Mouse (Mus musculus): ENCODE results near the gene Pdk1. TPM values are rescaled to one million over a fixed set of nuclear protein-coding genes. Genes with fewer than 3 reads are reported as not detected.

The Pdk1 gene
- total and polyA plus RNA-seq, 3 experiments = 12.2 to 56.1 TPM; not detected in 1

DNA sequence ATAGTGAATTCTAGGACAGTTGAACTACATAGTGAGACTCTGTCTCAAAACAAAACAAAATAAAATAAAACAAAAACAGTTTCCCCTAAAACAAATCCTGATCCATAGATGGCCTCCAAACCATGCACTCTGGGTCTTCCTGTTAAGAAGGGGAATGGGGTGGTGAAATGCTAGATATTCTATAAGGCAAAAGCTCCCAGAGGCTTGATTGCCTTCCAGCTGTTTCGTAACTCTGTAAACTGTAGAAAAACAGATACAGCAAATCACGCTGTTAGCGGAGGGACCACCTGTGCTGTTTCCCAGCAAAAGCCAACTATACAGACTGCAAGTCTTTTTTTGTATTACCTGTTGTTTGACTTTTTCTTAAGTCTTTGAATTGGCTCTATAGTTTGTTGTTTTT, 6.0 kb upstream of the Pdk1 start:
- no peak overlapping the region for H3K4me3 ChIP-seq (ENCODE audit: control insufficient read depth in 1 of 2, insufficient read depth in 1 of 2, low read depth in 2 of 2, low read length in 2 of 2)
- peaks cover 0 to 3% of the 10 kb centered on the region in 2 experiments; a peak in 2 of 4 replicates for H3K4me1 ChIP-seq (ENCODE audit: control insufficient read depth in 1 of 2, insufficient read depth in 2 of 2, low read length in 2 of 2)
- peaks cover 0 to 5% of the 10 kb centered on the region in 2 experiments; a peak in 2 of 4 replicates for H3K36me3 ChIP-seq (ENCODE audit: control insufficient read depth in 1 of 2, insufficient read depth in 2 of 2, low read length in 2 of 2)
- no peaks in the 10 kb centered on the region for H3K9me3 ChIP-seq (replicated peaks; ENCODE audit: insufficient read depth, low read length)
- H3K9ac ChIP-seq (ENCODE audit: control insufficient read depth, low read depth, low read length, poor library complexity, severe bottlenecking) = no peak overlapping the region
- TF ChIP-seq KAT2A (conservative IDR thresholded peaks at IDR 0.05; ENCODE audit: low read depth, low read length) = no peak
- TF ChIP-seq MAX (IDR thresholded peaks at IDR 0.05; ENCODE audit: low read length) = no peak
- TF ChIP-seq MYC (IDR thresholded peaks at IDR 0.05; ENCODE audit: low read depth, low read length) = no peak
- TF ChIP-seq TAL1 (IDR thresholded peaks at IDR 0.05; ENCODE audit: low read length) = no peak
- TF ChIP-seq ETS1 (IDR thresholded peaks at IDR 0.05; ENCODE audit: low read depth, low read length) = no peak
- no peak for TF ChIP-seq MAZ (IDR thresholded peaks at IDR 0.05; ENCODE audit: low read depth, low read length)
- no peak for TF ChIP-seq JUND (IDR thresholded peaks at IDR 0.05; ENCODE audit: low read depth, low read length)
- TF ChIP-seq ZC3H11A (IDR thresholded peaks at IDR 0.05; ENCODE audit: low read depth, low read length) = no peak
- TF ChIP-seq TCF12 (IDR thresholded peaks at IDR 0.05; ENCODE audit: low read depth, low read length) = no peak
- no peak for TF ChIP-seq MXI1 (IDR thresholded peaks at IDR 0.05; ENCODE audit: low read depth, low read length)
- TF ChIP-seq MYB (IDR thresholded peaks at IDR 0.05; ENCODE audit: low read depth, low read length) = no peak
- no peak for TF ChIP-seq RAD21 (IDR thresholded peaks at IDR 0.05; ENCODE audit: low read depth, low read length)
- TF ChIP-seq POLR2AphosphoS5 (IDR thresholded peaks at IDR 0.05; ENCODE audit: borderline replicate concordance, low read depth, low read length) = no peak
- TF ChIP-seq UBTF (IDR thresholded peaks at IDR 0.05; ENCODE audit: borderline replicate concordance, insufficient read depth, low read depth, low read length) = no peak
- no peak overlapping the region for H3K27ac ChIP-seq (ENCODE audit: control insufficient read depth, low read depth, low read length)
- peaks cover 2% of the 10 kb centered on the region in 2 experiments; a peak in 2 of 4 replicates for H3K27me3 ChIP-seq (ENCODE audit: control insufficient read depth in 1 of 2, insufficient read depth in 2 of 2, low read length in 2 of 2)
- DNase-seq (ENCODE audit: low read depth, low spot score) = no peak
- H3K79me2 ChIP-seq (ENCODE audit: control insufficient read depth, insufficient read depth, low read length, poor library complexity) = no peaks in the 10 kb centered on the region

GRCm38 (mm10) chr2:71867480-71867879, 5.5 kb upstream of the Pdk1 start:
- TF ChIP-seq MYC (IDR thresholded peaks at IDR 0.05; ENCODE audit: low read depth, low read length) (no peak), JUND (IDR thresholded peaks at IDR 0.05; ENCODE audit: low read depth, low read length) (no peak), KAT2A (conservative IDR thresholded peaks at IDR 0.05; ENCODE audit: low read depth, low read length) (no peak), POLR2AphosphoS2 (IDR thresholded peaks at IDR 0.05; ENCODE audit: low read length) (no peak), HCFC1 (IDR thresholded peaks at IDR 0.05; ENCODE audit: low read depth, low read length) (no peak)
- Histone ChIP-seq H3K27ac (ENCODE audit: control insufficient read depth, low read depth, low read length) (no peak overlapping the region), H3K27me3 (ENCODE audit: control insufficient read depth in 1 of 2, insufficient read depth in 2 of 2, low read length in 2 of 2) (peaks cover 2% of the 10 kb centered on the region in 2 experiments; a peak in 2 of 4 replicates), H3K4me1 (ENCODE audit: control insufficient read depth in 1 of 2, insufficient read depth in 2 of 2, low read length in 2 of 2) (peaks cover 0 to 3% of the 10 kb centered on the region in 2 experiments; a peak in 2 of 4 replicates), H3K4me3 (ENCODE audit: control insufficient read depth in 1 of 2, insufficient read depth in 1 of 2, low read depth in 2 of 2, low read length in 2 of 2) (no peak overlapping the region), H3K79me2 (ENCODE audit: control insufficient read depth, insufficient read depth, low read length, poor library complexity) (no peaks in the 10 kb centered on the region), H3K9me3 (replicated peaks; ENCODE audit: insufficient read depth, low read length) (no peaks in the 10 kb centered on the region), H3K9ac (ENCODE audit: control insufficient read depth, low read depth, low read length, poor library complexity, severe bottlenecking) (no peak overlapping the region), H3K36me3 (ENCODE audit: control insufficient read depth in 1 of 2, insufficient read depth in 2 of 2, low read length in 2 of 2) (peaks cover 0 to 5% of the 10 kb centered on the region in 2 experiments; a peak in 2 of 4 replicates)
- no peak for DNase-seq (ENCODE audit: low read depth, low spot score)

Measured in MEL (cell line).